Mouse (Mus musculus) heart, postnatal 0 days (tissue): Measurements from ENCODE around the gene Nras. TPM values are rescaled to one million over a fixed set of nuclear protein-coding genes. Genes with fewer than 3 reads are reported as not detected.

ENCODE experiments used
- ATAC-seq: fragments of 200-750 bp; cut with Nextera tagmentation; 2 replicates; pipeline ENCODE4 v1.8.0; 2017; ENCODE audit warnings: low read depth, moderate number of reproducible peaks, moderate library complexity; ENCODE audit not compliant: insufficient read depth
- DNase-seq: peaks from one replicate; pipeline ENCODE4 v3.0.0-alpha.2; 2016; ENCODE audit warnings: low spot score
- H3K27ac ChIP-seq: fragments of 300-500 bp; sonication (generic); 2 replicates; pipeline ENCODE4 v1.5.1; 2014; ENCODE audit warnings: low read depth, mild to moderate bottlenecking
- H3K27me3 ChIP-seq: fragments of 300-500 bp; sonication (generic); 2 replicates; pipeline ENCODE4 v1.6.1; 2014; ENCODE audit warnings: low read length, mixed read lengths; ENCODE audit not compliant: control insufficient read depth, insufficient read depth
- H3K36me3 ChIP-seq: fragments of 300-500 bp; sonication (generic); replicated peaks from 2 replicates; pipeline ENCODE4 v1.6.1; 2014; ENCODE audit warnings: low read length, mixed read lengths; ENCODE audit not compliant: control insufficient read depth, insufficient read depth
- H3K4me1 ChIP-seq: fragments of 300-500 bp; sonication (generic); 2 replicates; pipeline ENCODE4 v1.6.1; 2014; ENCODE audit warnings: antibody characterized with exemption; ENCODE audit not compliant: control insufficient read depth, insufficient read depth
- H3K4me2 ChIP-seq: fragments of 300-500 bp; sonication (generic); 2 replicates; pipeline ENCODE4 v1.6.1; 2014; ENCODE audit warnings: low read depth, mild to moderate bottlenecking, low read length, moderate library complexity
- H3K4me3 ChIP-seq: fragments of 300-500 bp; sonication (generic); 2 replicates; pipeline ENCODE4 v1.5.1; 2014; ENCODE audit warnings: low read depth, low read length
- H3K9ac ChIP-seq: fragments of 300-500 bp; sonication (generic); replicated peaks from 2 replicates; pipeline ENCODE4 v1.6.1; 2014; ENCODE audit warnings: low read depth, low read length, mixed read lengths
- H3K9me3 ChIP-seq: fragments of 300-500 bp; sonication (generic); replicated peaks from 2 replicates; pipeline ENCODE4 v1.6.1; 2016; ENCODE audit warnings: low read length; ENCODE audit not compliant: control insufficient read depth
- CTCF ChIP-seq: IDR thresholded peaks from 2 replicates; pipeline ENCODE4 v1.5.1; 2016; ENCODE audit warnings: antibody characterized with exemption, control low read depth, low read depth
- EP300 ChIP-seq: IDR thresholded peaks from 2 replicates; pipeline ENCODE4 v1.6.1; 2016; ENCODE audit warnings: antibody characterized with exemption, low read depth
- WGBS: fragments of 180-500 bp; shearing (Covaris S2); extraction: QIAGEN DNeasy Blood & Tissue Kit; methylation state at CpG from one replicate; pipeline ENCODE4 v1.1.7; 2014; 5-methylcytosine and 5-hydroxymethylcytosine counted together
- polyA plus RNA-seq: library from polyadenylated mRNA; unstranded; fragments of >200 nt; fragmentation: Nextera tagmentation; extraction: Ambion mirVana; gene quantifications from 2 replicates; pipeline ENCODE4 v1.2.1, GENCODE M21; 2015
- total RNA-seq: library from RNA; depleted of rRNA; stranded (reverse); fragments of >200 nt; gene quantifications from 2 replicates; pipeline ENCODE4 v1.2.3, GENCODE M21; 2014; ENCODE audit warnings: low replicate concordance

Gene Nras
- total and polyA plus RNA-seq, 2 experiments from 2014 or later, result 37.7 to 43.2 TPM

DNA sequence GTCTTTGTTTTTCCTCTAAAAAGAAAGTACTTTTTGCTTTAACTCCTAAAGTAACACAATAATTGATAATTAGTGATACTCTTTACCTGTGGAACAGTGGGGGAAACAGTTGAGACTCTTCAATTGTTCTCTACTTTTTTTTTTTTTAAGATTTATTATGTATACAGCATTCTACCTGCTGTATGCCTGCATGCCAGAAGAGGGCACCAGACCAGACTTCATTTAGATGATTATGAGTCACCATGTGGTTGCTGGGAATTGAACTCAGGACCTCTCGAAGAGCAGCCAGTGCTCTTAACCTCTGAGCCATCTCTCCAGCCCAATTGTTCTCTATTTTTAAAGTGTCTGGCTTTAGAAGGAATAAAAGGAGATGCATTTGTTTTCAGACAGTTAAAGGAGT lies 31.9 kb upstream of the Nras start:
- Histone ChIP-seq H3K4me3 (no peak overlapping the region), H3K4me1 (peaks cover 13% of the 10 kb centered on the region), H3K9me3 (no peaks in the 10 kb centered on the region), H3K4me2 (no peak overlapping the region), H3K36me3 (peaks cover 32% of the 10 kb centered on the region), H3K27ac (no peak overlapping the region), H3K9ac (no peak overlapping the region), H3K27me3 (no peaks in the 10 kb centered on the region)
- no peak for ATAC-seq
- no peak for DNase-seq
- WGBS, result 90% methylated on average over 1 of the region's 1 CpGs
- peak; percentile 31 for TF ChIP-seq CTCF
- no peak for TF ChIP-seq EP300

DNA sequence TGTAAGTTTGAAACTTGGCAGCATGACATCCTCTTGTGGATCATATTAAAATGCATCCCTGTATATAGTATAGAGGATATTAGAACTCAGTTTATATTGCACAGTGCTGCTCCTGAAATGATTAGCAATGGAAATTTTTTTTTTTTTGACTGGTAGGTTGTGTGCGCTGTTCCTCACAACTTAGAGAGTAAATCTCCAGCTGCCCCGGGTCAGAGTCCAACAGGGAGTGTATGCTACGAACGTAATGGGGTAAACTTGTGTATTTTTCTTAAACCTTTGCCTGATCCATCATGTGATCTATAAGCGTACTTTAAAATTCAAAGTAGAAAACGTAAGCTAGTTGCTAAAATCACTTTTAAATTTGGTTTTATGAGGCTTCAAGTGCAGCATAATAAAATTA lies 17.8 kb upstream of the Nras start:
- H3K4me1 ChIP-seq, result no peaks in the 10 kb centered on the region
- no peaks in the 10 kb centered on the region for H3K27me3 ChIP-seq
- WGBS, result 94% methylated on average over 6 of the region's 6 CpGs
- H3K9me3 ChIP-seq, result no peaks in the 10 kb centered on the region
- ATAC-seq (no peak), DNase-seq (no peak)
- H3K27ac ChIP-seq, result no peak overlapping the region
- TF ChIP-seq CTCF, result no peak
- no peak overlapping the region for H3K4me2 ChIP-seq
- no peak overlapping the region for H3K4me3 ChIP-seq
- peaks cover 62% of the 10 kb centered on the region for H3K36me3 ChIP-seq
- no peak overlapping the region for H3K9ac ChIP-seq

DNA sequence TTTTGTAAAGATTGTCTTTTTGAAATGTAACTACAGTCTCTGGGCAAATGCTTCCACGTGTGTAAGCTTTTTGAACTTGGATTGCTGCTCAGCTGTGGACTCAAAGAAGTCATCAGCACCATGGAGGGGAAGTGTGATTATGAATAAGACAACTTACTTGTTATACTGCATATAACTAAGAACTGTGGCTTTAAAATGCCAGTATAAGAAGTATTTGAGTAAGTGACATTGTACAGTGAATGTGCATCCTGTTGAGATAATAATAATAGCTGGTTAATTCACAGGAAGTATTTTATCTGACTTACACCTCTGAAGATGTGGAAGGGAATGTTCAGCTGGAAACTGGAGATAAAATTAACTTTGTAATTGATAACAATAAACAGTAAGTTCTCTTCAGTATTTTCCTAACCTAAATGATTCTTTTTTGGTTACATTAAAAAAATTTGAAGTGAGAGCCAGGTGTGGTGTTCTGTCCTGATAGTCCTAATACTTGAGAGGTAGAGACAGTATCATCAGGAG lies 17.2 kb upstream of the Nras start:
- no peak overlapping the region for H3K4me2 ChIP-seq
- no peaks in the 10 kb centered on the region for H3K4me1 ChIP-seq
- peaks cover 68% of the 10 kb centered on the region for H3K36me3 ChIP-seq
- no peak overlapping the region for H3K9ac ChIP-seq
- DNase-seq, result no peak
- no peak overlapping the region for H3K4me3 ChIP-seq
- no peak for ATAC-seq
- no peak for TF ChIP-seq CTCF
- TF ChIP-seq EP300, result no peak
- H3K9me3 ChIP-seq, result no peaks in the 10 kb centered on the region
- no peaks in the 10 kb centered on the region for H3K27me3 ChIP-seq
- no peak overlapping the region for H3K27ac ChIP-seq
- WGBS, result 62% methylated on average over 1 of the region's 1 CpGs

DNA sequence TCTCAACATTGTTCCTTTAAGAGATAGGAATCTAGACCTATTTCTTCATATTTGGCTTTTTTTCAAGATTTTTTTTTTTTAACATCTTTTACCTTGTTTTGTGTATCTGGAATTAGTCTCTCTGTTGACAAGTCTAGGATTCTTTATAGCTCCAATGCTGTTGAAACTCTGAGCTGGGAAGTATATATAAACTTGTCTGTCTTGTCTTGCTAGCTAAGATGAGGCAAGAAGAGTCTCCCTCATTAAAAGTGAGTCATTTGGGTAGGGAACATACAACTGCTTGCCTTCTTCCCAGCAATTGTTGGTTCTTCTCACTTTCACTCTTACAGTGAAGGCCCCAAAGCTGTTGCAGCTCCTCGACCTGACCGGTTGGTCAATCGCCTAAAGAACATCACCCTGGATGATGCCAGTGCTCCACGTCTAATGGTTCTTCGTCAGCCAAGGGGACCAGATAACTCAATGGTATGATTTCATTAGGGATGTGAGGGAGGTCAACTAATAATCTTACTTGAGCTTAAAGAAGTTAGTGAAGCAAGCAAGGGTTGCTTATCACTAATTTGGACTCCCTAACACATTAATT lies 2.0 kb upstream of the Nras start:
- no peaks in the 10 kb centered on the region for H3K4me1 ChIP-seq
- peaks cover 65% of the 10 kb centered on the region for H3K36me3 ChIP-seq
- WGBS, result 86% methylated on average over 5 of the region's 5 CpGs
- TF ChIP-seq CTCF (no peak), EP300 (no peak)
- H3K27me3 ChIP-seq, result no peaks in the 10 kb centered on the region
- no peak overlapping the region for H3K4me3 ChIP-seq
- H3K27ac ChIP-seq, result no peak overlapping the region
- ATAC-seq (no peak), DNase-seq (no peak)
- no peak overlapping the region for H3K4me2 ChIP-seq
- H3K9me3 ChIP-seq, result no peaks in the 10 kb centered on the region
- H3K9ac ChIP-seq, result no peak overlapping the region

DNA sequence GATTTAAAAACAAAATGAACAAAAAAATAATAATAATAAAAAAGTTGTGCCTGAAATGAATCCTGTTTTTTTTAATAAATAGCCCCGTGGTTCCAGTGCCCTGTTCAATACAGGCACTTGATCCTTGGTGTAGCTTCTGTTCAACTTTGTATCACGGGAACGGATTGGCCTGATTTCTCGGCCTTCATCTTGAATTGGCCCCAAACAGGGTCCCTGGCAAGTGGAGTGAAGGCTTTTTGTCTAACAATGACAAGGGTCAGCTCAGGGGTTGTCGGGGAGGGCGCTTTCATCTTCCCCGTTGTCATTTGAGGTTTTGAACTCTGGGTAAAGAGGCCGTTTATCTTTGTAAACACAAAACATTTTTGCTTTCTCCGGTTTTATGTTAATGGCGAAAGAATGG lies 333 bp upstream of the Nras start:
- Histone ChIP-seq H3K36me3 (peaks cover 65% of the 10 kb centered on the region), H3K4me2 (peak overlapping the region; percentile 61), H3K4me3 (peak overlapping the region; percentile 79), H3K4me1 (no peaks in the 10 kb centered on the region), H3K27me3 (no peaks in the 10 kb centered on the region), H3K9ac (peak overlapping the region; percentile 89; the same call in 1 of the 2 replicates), H3K27ac (peak overlapping the region; percentile 89), H3K9me3 (no peaks in the 10 kb centered on the region)
- 6% methylated on average over 10 of the region's 10 CpGs for WGBS
- no peak for TF ChIP-seq CTCF
- no peak for TF ChIP-seq EP300
- peak; percentile 28 for ATAC-seq
- DNase-seq, result no peak

DNA sequence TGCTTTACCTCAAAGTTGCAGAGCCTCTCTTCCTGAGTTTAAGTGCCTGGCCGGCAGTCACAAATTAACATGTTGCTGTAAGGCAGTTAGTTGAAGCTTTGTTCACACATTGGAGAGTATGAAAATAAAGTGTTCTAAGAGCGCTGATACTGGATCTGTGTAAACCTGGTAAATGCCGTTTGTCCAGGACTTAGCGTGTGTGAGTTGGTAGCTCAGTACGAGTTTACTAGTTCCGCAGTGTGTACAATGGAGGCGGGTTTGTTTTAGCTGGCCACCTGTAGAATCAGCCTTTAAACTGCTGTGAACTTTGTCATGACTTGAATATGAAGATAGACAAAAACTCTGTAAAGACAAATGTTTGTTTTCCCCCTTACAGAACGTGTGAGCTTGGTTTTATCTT lies 8.8 kb downstream of the Nras start:
- no peaks in the 10 kb centered on the region for H3K27me3 ChIP-seq
- ATAC-seq, result no peak

More for the DNA sequence above, 8.8 kb downstream of the Nras start:
- H3K36me3 ChIP-seq, result peaks cover 63% of the 10 kb centered on the region
- H3K4me3 ChIP-seq, result no peak overlapping the region
- no peak overlapping the region for H3K27ac ChIP-seq
- 88% methylated on average over 8 of the region's 8 CpGs for WGBS
- no peak for DNase-seq
- H3K4me2 ChIP-seq, result no peak overlapping the region
- no peaks in the 10 kb centered on the region for H3K4me1 ChIP-seq
- H3K9me3 ChIP-seq, result no peaks in the 10 kb centered on the region
- TF ChIP-seq CTCF (no peak), EP300 (no peak)
- H3K9ac ChIP-seq, result no peak overlapping the region
